ENCODE assay signal across 12 mouse cellular contexts in the genomic region with DNA sequence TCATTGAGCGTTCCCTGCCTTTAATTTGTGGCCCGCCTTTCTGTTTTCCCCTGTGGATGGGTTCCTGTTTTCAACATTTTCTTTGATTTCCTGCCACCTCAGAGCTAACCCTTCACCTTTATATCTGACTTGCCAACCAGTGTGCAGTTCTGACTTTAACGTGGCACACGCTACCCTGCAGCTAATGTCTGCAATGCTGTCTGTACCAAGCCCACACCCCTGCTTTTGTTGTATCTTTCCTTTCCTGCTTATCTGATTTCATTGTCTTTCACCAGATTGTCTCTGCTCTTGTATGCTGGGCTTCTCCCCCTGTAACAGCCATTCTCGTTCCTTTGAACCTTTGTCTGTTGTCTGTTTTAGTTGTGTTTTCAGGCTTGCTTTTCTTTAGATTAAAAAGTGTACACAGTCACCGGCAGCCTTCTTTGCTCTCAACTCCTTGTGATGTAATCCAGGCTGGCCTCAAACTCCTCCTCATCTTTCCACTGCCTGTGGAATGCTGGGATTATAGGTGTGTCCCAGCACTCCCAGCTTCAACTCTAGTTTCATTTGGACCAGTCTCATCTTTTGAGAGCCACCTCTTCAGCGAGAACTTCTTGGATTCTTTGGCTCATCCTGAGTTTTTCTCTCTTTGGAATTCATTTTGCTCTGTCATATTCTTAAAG. TPM values are rescaled to one million over a fixed set of nuclear protein-coding genes. Genes with fewer than 3 reads are reported as not detected.
DNase-seq lines count a peak whose midpoint lies in the region; ATAC-seq and TF ChIP-seq lines count a peak whose summit lies in the region.
"Had no signal": no experiment of that assay in that cellular context is flagged by ENCODE, and none has a peak within 500 bp of the region (broad histone marks: within the 10 kb centered on the region; RNA-seq: fewer than 3 reads in every experiment).

No protein-coding gene starts in this region.

- H3K9me3 ChIP-seq in heart, embryonic 10.5 days: no peaks in the 10 kb centered on the region
- no peaks in the 10 kb centered on the region for H3K9me3 ChIP-seq in heart, embryonic 11.5 days (replicated peaks; ENCODE audit: control insufficient read depth, low read length)
- H3K9me3 ChIP-seq in lung, embryonic 16.5 days (ENCODE audit: control insufficient read depth, low read length): no peaks in the 10 kb centered on the region
- no peaks in the 10 kb centered on the region for H3K9me3 ChIP-seq in forebrain, embryonic 14.5 days (replicated peaks; ENCODE audit: control insufficient read depth, low read length)
- H3K9me3 ChIP-seq: liver, embryonic 12.5 days had no signal

- no peak for TF ChIP-seq CTCF in embryonic fibroblast, embryonic 13.5 days (IDR thresholded peaks at IDR 0.05; ENCODE audit: borderline replicate concordance, insufficient read depth, low read length)
- TF ChIP-seq CTCF in left cerebral cortex, adult 2 months (IDR thresholded peaks at IDR 0.05): no peak

- peaks cover 59% of the 10 kb centered on the region for H3K4me1 ChIP-seq in heart, embryonic 10.5 days
- peaks cover 51% of the 10 kb centered on the region for H3K4me1 ChIP-seq in heart, embryonic 11.5 days (ENCODE audit: control insufficient read depth, insufficient read depth, low read length)
- peaks cover 49% of the 10 kb centered on the region for H3K4me1 ChIP-seq in lung, embryonic 16.5 days (replicated peaks; ENCODE audit: control insufficient read depth, insufficient read depth, low read length)
- H3K4me1 ChIP-seq in embryonic fibroblast, embryonic 13.5 days (ENCODE audit: control insufficient read depth, insufficient read depth, low read length): peaks cover 6% of the 10 kb centered on the region; the same call in 1 of the 2 replicates
- no peaks in the 10 kb centered on the region for H3K4me1 ChIP-seq in forebrain, embryonic 14.5 days (ENCODE audit: control insufficient read depth, insufficient read depth, low read length)

- no peaks in the 10 kb centered on the region for H3K27me3 ChIP-seq in heart, embryonic 10.5 days (ENCODE audit: insufficient read depth, poor library complexity, severe bottlenecking)
- no peaks in the 10 kb centered on the region for H3K27me3 ChIP-seq in heart, embryonic 11.5 days (ENCODE audit: control insufficient read depth, insufficient read depth, low read length)
- no peaks in the 10 kb centered on the region for H3K27me3 ChIP-seq in lung, embryonic 16.5 days (ENCODE audit: control insufficient read depth, insufficient read depth, low read depth, low read length)
- no peaks in the 10 kb centered on the region for H3K27me3 ChIP-seq in forebrain, embryonic 14.5 days (replicated peaks; ENCODE audit: control insufficient read depth, insufficient read depth, low read length)
- H3K27me3 ChIP-seq: CH12.LX; liver, embryonic 12.5 days; midbrain, embryonic 12.5 days had no signal

- H3K9ac ChIP-seq in heart, embryonic 11.5 days (ENCODE audit: low read depth, low read length): no peak overlapping the region
- H3K9ac ChIP-seq in lung, embryonic 16.5 days (ENCODE audit: low read length): no peak overlapping the region
- H3K9ac ChIP-seq in forebrain, embryonic 14.5 days (ENCODE audit: low read length): no peak overlapping the region
- H3K9ac ChIP-seq: liver, embryonic 12.5 days; midbrain, embryonic 12.5 days had no signal

- TF ChIP-seq POLR2A in embryonic fibroblast, embryonic 13.5 days (IDR thresholded peaks at IDR 0.05; ENCODE audit: low read depth, low read length): no peak

- no peak overlapping the region for H3K27ac ChIP-seq in heart, embryonic 10.5 days
- no peak overlapping the region for H3K27ac ChIP-seq in heart, embryonic 11.5 days (ENCODE audit: low read depth, low read length)
- H3K27ac ChIP-seq in lung, embryonic 16.5 days (ENCODE audit: low read length): peak overlapping the region; percentile 19; the same call in 1 of the 2 replicates
- H3K27ac ChIP-seq in embryonic fibroblast, embryonic 13.5 days (ENCODE audit: insufficient read depth, low read length): 0 out of 2 replicates have a peak overlapping the region, but pooled peaks have one; percentile 4
- no peak overlapping the region for H3K27ac ChIP-seq in left cerebral cortex, adult 2 months
- H3K27ac ChIP-seq in forebrain, embryonic 14.5 days (ENCODE audit: low read depth, low read length): no peak overlapping the region
- H3K27ac ChIP-seq: liver, embryonic 12.5 days; midbrain, embryonic 12.5 days had no signal

- H3K4me3 ChIP-seq in heart, embryonic 10.5 days: no peak overlapping the region
- H3K4me3 ChIP-seq in heart, embryonic 11.5 days (ENCODE audit: low read depth, low read length): no peak overlapping the region
- H3K4me3 ChIP-seq in lung, embryonic 16.5 days (ENCODE audit: low read length): no peak overlapping the region
- H3K4me3 ChIP-seq in embryonic fibroblast, embryonic 13.5 days (ENCODE audit: insufficient read depth, low read length): no peak overlapping the region
- no peak overlapping the region for H3K4me3 ChIP-seq in left cerebral cortex, adult 2 months
- no peak overlapping the region for H3K4me3 ChIP-seq in forebrain, embryonic 14.5 days (ENCODE audit: low read depth, low read length)
- H3K4me3 ChIP-seq: forebrain, embryonic 10.5 days; liver, embryonic 12.5 days; midbrain, embryonic 12.5 days had no signal

- no peak for ATAC-seq in heart, embryonic 11.5 days (replicated peaks; ENCODE audit: insufficient number of reproducible peaks, low FRiP score, low TSS enrichment)
- no peak for ATAC-seq in lung, embryonic 16.5 days (ENCODE audit: low read depth)
- ATAC-seq in forebrain, embryonic 14.5 days: no peak
- ATAC-seq: liver, embryonic 12.5 days had no signal

- H3K4me2 ChIP-seq in heart, embryonic 11.5 days: no peak overlapping the region
- no peak overlapping the region for H3K4me2 ChIP-seq in lung, embryonic 16.5 days (ENCODE audit: low read depth, low read length)
- no peak overlapping the region for H3K4me2 ChIP-seq in forebrain, embryonic 14.5 days (ENCODE audit: low read length)
- H3K4me2 ChIP-seq: liver, embryonic 12.5 days; midbrain, embryonic 12.5 days had no signal

- 46% methylated on average over 7 of the region's 7 CpGs for WGBS in heart, embryonic 10.5 days
- 34% methylated on average over 7 of the region's 7 CpGs for WGBS in heart, embryonic 11.5 days (ENCODE audit: insufficient replicate concordance)
- 45% methylated on average over 7 of the region's 7 CpGs for WGBS in lung, embryonic 16.5 days
- WGBS in forebrain, embryonic 14.5 days: 68% methylated on average over 7 of the region's 7 CpGs

- peaks cover 11% of the 10 kb centered on the region for H3K36me3 ChIP-seq in heart, embryonic 10.5 days
- H3K36me3 ChIP-seq in heart, embryonic 11.5 days (ENCODE audit: control insufficient read depth, insufficient read depth, low read length): 0 out of 2 replicates have a peak, but pooled peaks cover 2% of the 10 kb centered on the region
- H3K36me3 ChIP-seq in lung, embryonic 16.5 days (ENCODE audit: control insufficient read depth, insufficient read depth, low read length): peaks cover 3% of the 10 kb centered on the region; the same call in 1 of the 2 replicates
- H3K36me3 ChIP-seq in forebrain, embryonic 14.5 days (ENCODE audit: control insufficient read depth, insufficient read depth, low read length): no peaks in the 10 kb centered on the region

- DNase-seq in heart, embryonic 10.5 days (ENCODE audit: low spot score): peak; percentile 62
- DNase-seq in lung, postnatal 25 days (ENCODE audit: low spot score): no peak
- DNase-seq in thymus, postnatal 0 days (ENCODE audit: low spot score): peak; percentile 52
- DNase-seq in left cerebral cortex, adult 2 months (ENCODE audit: extremely low spot score in 1 of 2, low spot score in 2 of 2): no peak
- no peak for DNase-seq in forebrain, embryonic 14.5 days (ENCODE audit: low spot score)

- intact Hi-C loops in left cerebral cortex, adult 2 months (cut with DNase I): no loop called here

RNA-seq across cellular contexts. Expression of gene Sipa1l1, which starts 18.2 kb away (rescaled TPM):
- polyA plus RNA-seq in heart, embryonic 10.5 days (2016; fragmentation: Nextera tagmentation; extraction: Ambion mirVana): 35.2 and 37.0 TPM in 2 replicates
- polyA plus RNA-seq in heart, embryonic 11.5 days (2014; fragmentation: Nextera tagmentation; extraction: Ambion mirVana): 33.5 and 37.2 TPM in 2 replicates
- polyA plus RNA-seq in lung, embryonic 16.5 days (2015; fragmentation: Nextera tagmentation; extraction: Ambion mirVana): 25.9 and 26.2 TPM in 2 replicates
- polyA plus RNA-seq in embryonic fibroblast, embryonic 13.5 days (2011; ENCODE audit: insufficient read length, low read depth, missing spikeins): 38.0 and 40.3 TPM in 2 replicates
- polyA plus RNA-seq in thymus, postnatal 0 days (2015; fragmentation: Nextera tagmentation; extraction: Ambion mirVana): 17.1 and 18.6 TPM in 2 replicates
- 100 to 1,000 TPM; 311 to 327 TPM for total RNA-seq in left cerebral cortex, adult 2 months (2021)
- polyA plus RNA-seq in forebrain, embryonic 14.5 days (2014; fragmentation: Nextera tagmentation; extraction: Ambion mirVana): 13.5 and 19.3 TPM in 2 replicates

Comparison
In these comparisons a context has a peak if more than half of its experiments do, and no peak if none do; other contexts are left out.
1. DNase-seq: peak in heart, embryonic 10.5 days (single experiment) and thymus, postnatal 0 days (single experiment); none in lung, postnatal 25 days (single experiment), left cerebral cortex, adult 2 months (0 of 2) and forebrain, embryonic 14.5 days (single experiment).
2. H3K27ac ChIP-seq: peak in lung, embryonic 16.5 days (single experiment) and embryonic fibroblast, embryonic 13.5 days (single experiment); none in heart, embryonic 10.5 days (single experiment), heart, embryonic 11.5 days (single experiment), left cerebral cortex, adult 2 months (single experiment) and forebrain, embryonic 14.5 days (single experiment).